ENCODE assay signal across 9 mouse cellular contexts in genomic region chr2:164454846-164455245, GRCm38 (mm10). TPM values are rescaled to one million over a fixed set of nuclear protein-coding genes. Genes with fewer than 3 reads are reported as not detected.
DNase-seq lines count a peak whose midpoint lies in the region; ATAC-seq and TF ChIP-seq lines count a peak whose summit lies in the region.
"Had no signal": no experiment of that assay in that cellular context is flagged by ENCODE, and none has a peak within 500 bp of the region (broad histone marks: within the 10 kb centered on the region; RNA-seq: fewer than 3 reads in every experiment).

No protein-coding gene starts in this region.

- H3K4me1 ChIP-seq in heart, embryonic 13.5 days = peaks cover 64% of the 10 kb centered on the region
- peaks cover 3% of the 10 kb centered on the region; the same call in 1 of the 2 replicates for H3K4me1 ChIP-seq in hindbrain, embryonic 11.5 days (replicated peaks; ENCODE audit: control insufficient read depth, insufficient read depth, low read length)
- H3K4me1 ChIP-seq in thymus, adult 2 months (replicated peaks; ENCODE audit: control insufficient read depth, insufficient read depth, low read length) = 0 out of 2 replicates have a peak, but pooled peaks cover 3% of the 10 kb centered on the region
- H3K4me1 ChIP-seq in hindbrain, embryonic 12.5 days = peaks cover 11% of the 10 kb centered on the region

- TF ChIP-seq CTCF in layer of hippocampus, adult 2 months (conservative IDR thresholded peaks at IDR 0.05) = no peak
- no peak for TF ChIP-seq CTCF in thymus, adult 2 months (IDR thresholded peaks at IDR 0.05; ENCODE audit: borderline replicate concordance, control insufficient read depth, extremely low read depth, insufficient read depth, low read length, poor library complexity)

- ATAC-seq in heart, embryonic 13.5 days (ENCODE audit: extremely low read depth, insufficient number of reproducible peaks, low FRiP score, low TSS enrichment) = no peak
- no peak for ATAC-seq in hindbrain, embryonic 11.5 days (ENCODE audit: low FRiP score)
- ATAC-seq in hindbrain, embryonic 12.5 days (ENCODE audit: low FRiP score) = no peak

- peak; percentile 96 for DNase-seq in 3T3-L1 (ENCODE audit: low read depth, low spot score)
- DNase-seq in adrenal gland, postnatal 14 days = peak; percentile 80
- peak; percentile 50 to 58 for DNase-seq in layer of hippocampus, adult 2 months (ENCODE audit: low spot score in 2 of 2)
- DNase-seq in hindbrain, embryonic 11.5 days (ENCODE audit: low spot score) = no peak
- no peak for DNase-seq in thymus, adult 2 months

- 44% methylated on average over 10 of the region's 10 CpGs for WGBS in heart, embryonic 13.5 days
- WGBS in macrophage (ENCODE audit: missing documents) = 18% methylated on average over 10 of the region's 10 CpGs
- WGBS in hindbrain, embryonic 11.5 days = 85% methylated on average over 10 of the region's 10 CpGs
- WGBS in thymus, adult 2 months = 75% methylated on average over 10 of the region's 10 CpGs
- WGBS in hindbrain, embryonic 12.5 days = 84% methylated on average over 10 of the region's 10 CpGs

- H3K4me3 ChIP-seq in heart, embryonic 13.5 days = no peak overlapping the region
- no peak overlapping the region for H3K4me3 ChIP-seq in layer of hippocampus, adult 2 months
- no peak overlapping the region for H3K4me3 ChIP-seq in macrophage (ENCODE audit: inconsistent target)
- no peak overlapping the region for H3K4me3 ChIP-seq in hindbrain, embryonic 11.5 days (ENCODE audit: low read depth, low read length)
- no peak overlapping the region for H3K4me3 ChIP-seq in thymus, adult 2 months (ENCODE audit: control insufficient read depth, insufficient read depth, low read length)
- no peak overlapping the region for H3K4me3 ChIP-seq in hindbrain, embryonic 12.5 days

- H3K27me3 ChIP-seq in heart, embryonic 13.5 days (replicated peaks) = no peaks in the 10 kb centered on the region
- H3K27me3 ChIP-seq in hindbrain, embryonic 11.5 days (ENCODE audit: control insufficient read depth, insufficient read depth, low read length) = no peaks in the 10 kb centered on the region
- H3K27me3 ChIP-seq in thymus, adult 2 months (ENCODE audit: control insufficient read depth, insufficient read depth, low read length) = no peaks in the 10 kb centered on the region
- peaks cover 2% of the 10 kb centered on the region; the same call in 1 of the 2 replicates for H3K27me3 ChIP-seq in hindbrain, embryonic 12.5 days

- H3K9ac ChIP-seq in heart, embryonic 13.5 days = no peak overlapping the region
- no peak overlapping the region for H3K9ac ChIP-seq in hindbrain, embryonic 11.5 days (ENCODE audit: low read depth, low read length)
- no peak overlapping the region for H3K9ac ChIP-seq in hindbrain, embryonic 12.5 days

- no peaks in the 10 kb centered on the region for H3K79me2 ChIP-seq in macrophage (ENCODE audit: inconsistent target)

- no peak for TF ChIP-seq POLR2A in thymus, adult 2 months (IDR thresholded peaks at IDR 0.05; ENCODE audit: control insufficient read depth, extremely low read depth, insufficient read depth, low read length, poor library complexity)

- no peaks in the 10 kb centered on the region for H3K9me3 ChIP-seq in heart, embryonic 13.5 days
- no peaks in the 10 kb centered on the region for H3K9me3 ChIP-seq in hindbrain, embryonic 11.5 days (ENCODE audit: control insufficient read depth, low read length)
- H3K9me3 ChIP-seq in hindbrain, embryonic 12.5 days (replicated peaks) = no peaks in the 10 kb centered on the region

- no peak overlapping the region; the same call in 1 of the 2 replicates for H3K4me2 ChIP-seq in heart, embryonic 13.5 days
- H3K4me2 ChIP-seq in hindbrain, embryonic 11.5 days (replicated peaks; ENCODE audit: low read depth, low read length) = no peak overlapping the region
- no peak overlapping the region for H3K4me2 ChIP-seq in hindbrain, embryonic 12.5 days (replicated peaks)

- no peaks in the 10 kb centered on the region for H3K36me3 ChIP-seq in heart, embryonic 13.5 days
- H3K36me3 ChIP-seq in macrophage (ENCODE audit: inconsistent target) = no peaks in the 10 kb centered on the region
- H3K36me3 ChIP-seq in hindbrain, embryonic 11.5 days (ENCODE audit: control insufficient read depth, insufficient read depth, low read length) = no peaks in the 10 kb centered on the region
- H3K36me3 ChIP-seq in thymus, adult 2 months (ENCODE audit: control insufficient read depth, insufficient read depth, low read length) = no peaks in the 10 kb centered on the region
- H3K36me3 ChIP-seq in hindbrain, embryonic 12.5 days = no peaks in the 10 kb centered on the region

- H3K27ac ChIP-seq in heart, embryonic 13.5 days (replicated peaks) = 0 out of 2 replicates have a peak overlapping the region, but pooled peaks have one; percentile 37
- H3K27ac ChIP-seq in layer of hippocampus, adult 2 months = peak overlapping the region; percentile 9; the same call in 1 of the 2 replicates
- H3K27ac ChIP-seq in macrophage = 0 out of 2 replicates have a peak overlapping the region, but pooled peaks have one; percentile 8
- H3K27ac ChIP-seq in hindbrain, embryonic 11.5 days (ENCODE audit: low read depth, low read length) = no peak overlapping the region
- no peak overlapping the region for H3K27ac ChIP-seq in thymus, adult 2 months (ENCODE audit: control insufficient read depth, insufficient read depth, low read length)
- H3K27ac ChIP-seq in hindbrain, embryonic 12.5 days = no peak overlapping the region

RNA-seq across cellular contexts. Expression of gene Sys1, which starts 1.9 kb away (rescaled TPM):
- total RNA-seq in adrenal gland, postnatal 14 days (2021) = 31.2 and 34.2 TPM in 2 replicates
- 37.2 and 43.0 TPM in 2 replicates for polyA plus RNA-seq in heart, embryonic 13.5 days (2015; fragmentation: Nextera tagmentation; extraction: Ambion mirVana)
- 10 to 100 TPM; 40.8 to 41.0 TPM for total RNA-seq in layer of hippocampus, adult 2 months (2021)
- total RNA-seq in macrophage (2018; cell fraction: chromatin; rRNA removed) = 10 to 100 TPM in 21 of 26 experiments, 1 to 10 TPM in 5; 6.5 to 22.0 (median 12.5) TPM
- total RNA-seq in macrophage (2018; cell fraction: cytosol; rRNA removed) = 10 to 100 TPM; 18.2 to 41.3 (median 30.7) TPM
- total RNA-seq in macrophage (2018; cell fraction: nucleus; rRNA removed) = 10 to 100 TPM in 25 of 26 experiments, 1 to 10 TPM in 1; 9.1 to 26.2 (median 17.8) TPM
- 6.9 to 30.0 TPM (median 27.8 TPM) in 3 replicates for polyA plus RNA-seq in macrophage (2018)
- 71.3 and 72.2 TPM in 2 replicates for polyA plus RNA-seq in hindbrain, embryonic 11.5 days (2014; fragmentation: Nextera tagmentation; extraction: Ambion mirVana)
- 183 and 220 TPM in 2 replicates for polyA plus RNA-seq in thymus, adult 2 months (2012; rRNA removed)
- 65.1 and 71.5 TPM in 2 replicates for polyA plus RNA-seq in hindbrain, embryonic 12.5 days (2016; fragmentation: Nextera tagmentation; extraction: Ambion mirVana)

RNA-seq across cellular contexts. Expression of gene Gm20458, which starts 5.9 kb away (rescaled TPM):
- total RNA-seq in adrenal gland, postnatal 14 days (2021) = 0.82 and 5.9 TPM in 2 replicates
- 8.7 and 11.7 TPM in 2 replicates for polyA plus RNA-seq in heart, embryonic 13.5 days (2015; fragmentation: Nextera tagmentation; extraction: Ambion mirVana)
- total RNA-seq in layer of hippocampus, adult 2 months (2021) = 1 to 10 TPM; 6.2 to 6.9 TPM
- total RNA-seq in macrophage (2018; cell fraction: chromatin; rRNA removed) = 1 to 10 TPM in 2 of 26 experiments, under 1 TPM in 2, not detected in 22; 0.80 to 2.1 (median 1.00) TPM
- 10 to 100 TPM in 2 of 26 experiments, 1 to 10 TPM in 21, under 1 TPM in 2, not detected in 1; 0.24 to 13.8 (median 4.8) TPM for total RNA-seq in macrophage (2018; cell fraction: cytosol; rRNA removed)
- 1 to 10 TPM in 17 of 26 experiments, under 1 TPM in 1, not detected in 8; 0.64 to 8.1 (median 2.6) TPM for total RNA-seq in macrophage (2018; cell fraction: nucleus; rRNA removed)
- polyA plus RNA-seq in macrophage (2018) = 0.30 TPM in 1 of 3 replicates, not detected in the others
- polyA plus RNA-seq in hindbrain, embryonic 11.5 days (2014; fragmentation: Nextera tagmentation; extraction: Ambion mirVana) = 4.8 and 5.4 TPM in 2 replicates
- polyA plus RNA-seq in thymus, adult 2 months (2012; rRNA removed) = 27.8 and 35.3 TPM in 2 replicates
- 1.2 and 5.7 TPM in 2 replicates for polyA plus RNA-seq in hindbrain, embryonic 12.5 days (2016; fragmentation: Nextera tagmentation; extraction: Ambion mirVana)

RNA-seq across cellular contexts. Expression of gene Sdc4, which starts 11.2 kb away (rescaled TPM):
- total RNA-seq in adrenal gland, postnatal 14 days (2021) = 153 and 208 TPM in 2 replicates
- 36.6 and 46.5 TPM in 2 replicates for polyA plus RNA-seq in heart, embryonic 13.5 days (2015; fragmentation: Nextera tagmentation; extraction: Ambion mirVana)
- 100 to 1,000 TPM; 122 to 137 TPM for total RNA-seq in layer of hippocampus, adult 2 months (2021)
- 1,000 to 10,000 TPM in 5 of 26 experiments, 100 to 1,000 TPM in 14, 10 to 100 TPM in 7; 32.1 to 2,513 (median 588) TPM for total RNA-seq in macrophage (2018; cell fraction: chromatin; rRNA removed)
- 1,000 to 10,000 TPM in 10 of 26 experiments, 100 to 1,000 TPM in 16; 124 to 5,022 (median 365) TPM for total RNA-seq in macrophage (2018; cell fraction: cytosol; rRNA removed)
- 1,000 to 10,000 TPM in 16 of 26 experiments, 100 to 1,000 TPM in 10; 160 to 4,105 (median 1,154) TPM for total RNA-seq in macrophage (2018; cell fraction: nucleus; rRNA removed)
- 114 to 215 TPM (median 133 TPM) in 3 replicates for polyA plus RNA-seq in macrophage (2018)
- 9.8 and 11.6 TPM in 2 replicates for polyA plus RNA-seq in hindbrain, embryonic 11.5 days (2014; fragmentation: Nextera tagmentation; extraction: Ambion mirVana)
- polyA plus RNA-seq in thymus, adult 2 months (2012; rRNA removed) = 18.6 TPM in 2 replicates
- polyA plus RNA-seq in hindbrain, embryonic 12.5 days (2016; fragmentation: Nextera tagmentation; extraction: Ambion mirVana) = 17.6 and 18.8 TPM in 2 replicates

RNA-seq across cellular contexts. Expression of gene Trp53tg5, which starts 18.7 kb away (rescaled TPM):
- not detected in 2 replicates for total RNA-seq in adrenal gland, postnatal 14 days (2021)
- not detected in 2 replicates for polyA plus RNA-seq in heart, embryonic 13.5 days (2015; fragmentation: Nextera tagmentation; extraction: Ambion mirVana)
- total RNA-seq in layer of hippocampus, adult 2 months (2021) = not detected
- not detected for total RNA-seq in macrophage (2018; cell fraction: chromatin; rRNA removed)
- total RNA-seq in macrophage (2018; cell fraction: cytosol; rRNA removed) = not detected
- not detected for total RNA-seq in macrophage (2018; cell fraction: nucleus; rRNA removed)
- not detected in 3 replicates for polyA plus RNA-seq in macrophage (2018)
- polyA plus RNA-seq in hindbrain, embryonic 11.5 days (2014; fragmentation: Nextera tagmentation; extraction: Ambion mirVana) = not detected in 2 replicates
- not detected in 2 replicates for polyA plus RNA-seq in thymus, adult 2 months (2012; rRNA removed)
- polyA plus RNA-seq in hindbrain, embryonic 12.5 days (2016; fragmentation: Nextera tagmentation; extraction: Ambion mirVana) = not detected in 2 replicates
- total RNA-seq: layer of hippocampus, postnatal 14 days had no signal

RNA-seq across cellular contexts. Expression of gene Dbndd2, which starts 31.1 kb away (rescaled TPM):
- 10.0 and 13.8 TPM in 2 replicates for total RNA-seq in adrenal gland, postnatal 14 days (2021)
- polyA plus RNA-seq in heart, embryonic 13.5 days (2015; fragmentation: Nextera tagmentation; extraction: Ambion mirVana) = 8.9 and 17.9 TPM in 2 replicates
- 100 to 1,000 TPM; 111 to 112 TPM for total RNA-seq in layer of hippocampus, adult 2 months (2021)
- total RNA-seq in macrophage (2018; cell fraction: chromatin; rRNA removed) = 1 to 10 TPM; 1.2 to 7.3 (median 3.6) TPM
- 10 to 100 TPM; 12.6 to 37.1 (median 24.2) TPM for total RNA-seq in macrophage (2018; cell fraction: cytosol; rRNA removed)
- total RNA-seq in macrophage (2018; cell fraction: nucleus; rRNA removed) = 10 to 100 TPM in 4 of 26 experiments, 1 to 10 TPM in 21, under 1 TPM in 1; 0.87 to 14.7 (median 6.1) TPM
- 13.0 to 46.6 TPM (median 28.5 TPM) in 3 replicates for polyA plus RNA-seq in macrophage (2018)
- polyA plus RNA-seq in hindbrain, embryonic 11.5 days (2014; fragmentation: Nextera tagmentation; extraction: Ambion mirVana) = 2.4 and 3.8 TPM in 2 replicates
- 19.6 and 24.8 TPM in 2 replicates for polyA plus RNA-seq in thymus, adult 2 months (2012; rRNA removed)
- polyA plus RNA-seq in hindbrain, embryonic 12.5 days (2016; fragmentation: Nextera tagmentation; extraction: Ambion mirVana) = 5.1 and 7.2 TPM in 2 replicates

Comparison
In these comparisons a context has a peak if more than half of its experiments do, and no peak if none do; other contexts are left out.
1. DNase-seq: peak in 3T3-L1 (single experiment), adrenal gland, postnatal 14 days (single experiment) and layer of hippocampus, adult 2 months (2 of 2); none in hindbrain, embryonic 11.5 days (single experiment) and thymus, adult 2 months (single experiment).
2. H3K27ac ChIP-seq: peak in heart, embryonic 13.5 days (single experiment), layer of hippocampus, adult 2 months (single experiment) and macrophage (single experiment); none in hindbrain, embryonic 11.5 days (single experiment), thymus, adult 2 months (single experiment) and hindbrain, embryonic 12.5 days (single experiment).